Comparison of ENCODE assay signal across 8 mouse cellular contexts in the genomic region with DNA sequence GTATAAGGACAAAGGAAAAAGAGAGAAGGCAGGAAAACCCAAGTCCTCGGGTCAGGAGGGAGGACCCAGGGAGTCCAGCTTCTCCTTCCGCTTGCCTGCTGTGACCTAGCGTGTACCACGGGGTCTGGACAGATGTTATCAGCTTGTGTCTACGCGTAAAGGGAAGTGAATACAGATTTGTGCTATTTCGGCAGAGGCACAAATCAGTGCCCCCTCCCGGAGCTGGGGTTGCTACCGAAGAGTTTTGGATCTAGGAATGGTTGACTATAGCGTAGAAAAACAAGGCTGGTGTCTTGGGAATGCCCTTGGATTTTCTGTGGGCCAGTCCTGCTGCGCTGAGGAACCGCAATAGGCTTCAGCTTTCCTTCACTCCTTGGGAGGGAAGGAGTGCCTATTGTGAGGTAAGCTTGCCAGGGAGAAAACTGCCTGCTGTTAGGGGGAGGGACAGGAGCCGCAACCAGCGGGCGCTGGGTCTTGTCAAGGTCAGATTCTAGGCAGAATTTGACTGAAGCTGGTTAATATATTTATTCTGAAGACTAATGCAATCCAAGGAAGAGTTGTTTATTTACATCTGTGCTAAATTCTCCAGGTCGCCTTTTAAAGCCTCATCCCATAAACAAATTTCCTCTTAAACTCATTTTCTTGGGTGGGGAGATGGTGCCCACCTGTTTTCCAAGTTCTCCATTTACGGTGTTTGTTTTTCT. TPM values are rescaled to one million over a fixed set of nuclear protein-coding genes. Genes with fewer than 3 reads are reported as not detected.
DNase-seq lines count a peak whose midpoint lies in the region; ATAC-seq and TF ChIP-seq lines count a peak whose summit lies in the region.

No protein-coding gene starts in this region.

- H3K27ac ChIP-seq in intestine, postnatal 0 days (ENCODE audit: low read depth, low read length): no peak overlapping the region
- H3K27ac ChIP-seq in midbrain, embryonic 15.5 days: peak overlapping the region; percentile 71

- DNase-seq in layer of hippocampus, adult 11-12 months (ENCODE audit: low spot score): peak; percentile 18
- no peak for DNase-seq in layer of hippocampus, adult 9-10 months (ENCODE audit: low spot score)
- DNase-seq in embryo, embryonic 11 days: peak; percentile 76
- peak; percentile 73 to 75 for DNase-seq in heart, adult 18-20 months
- peak; percentile 21 for DNase-seq in liver
- DNase-seq in splenic B cell, adult 2 months (ENCODE audit: low read depth, low spot score): peak; percentile 19

- no peaks in the 10 kb centered on the region for H3K4me1 ChIP-seq in intestine, postnatal 0 days (replicated peaks; ENCODE audit: control insufficient read depth, insufficient read depth, low read length)
- peaks cover 10% of the 10 kb centered on the region for H3K4me1 ChIP-seq in midbrain, embryonic 15.5 days

- TF ChIP-seq CTCF in intestine, postnatal 0 days (IDR thresholded peaks at IDR 0.05; ENCODE audit: low read depth): no peak

- H3K9me3 ChIP-seq in intestine, postnatal 0 days (ENCODE audit: control insufficient read depth): no peaks in the 10 kb centered on the region
- no peaks in the 10 kb centered on the region for H3K9me3 ChIP-seq in midbrain, embryonic 15.5 days

- 6% methylated on average over 17 of the region's 17 CpGs for whole genome bisulfite sequencing in intestine, postnatal 0 days
- 2% methylated on average over 17 of the region's 17 CpGs for WGBS in midbrain, embryonic 15.5 days

- peak overlapping the region; percentile 66 for H3K4me2 ChIP-seq in intestine, postnatal 0 days (replicated peaks; ENCODE audit: low read depth)
- peak overlapping the region; percentile 65 for H3K4me2 ChIP-seq in midbrain, embryonic 15.5 days

- ATAC-seq in intestine, postnatal 0 days: peak; percentile 66
- peak; percentile 92 for ATAC-seq in midbrain, embryonic 15.5 days (replicated peaks)

- H3K36me3 ChIP-seq in intestine, postnatal 0 days (ENCODE audit: control insufficient read depth, insufficient read depth): no peaks in the 10 kb centered on the region
- H3K36me3 ChIP-seq in midbrain, embryonic 15.5 days (replicated peaks): no peaks in the 10 kb centered on the region
- no peaks in the 10 kb centered on the region for H3K36me3 ChIP-seq in splenic B cell, adult 2 months (ENCODE audit: control insufficient read depth, insufficient read depth, low read length, poor library complexity, severe bottlenecking)

- H3K4me3 ChIP-seq in intestine, postnatal 0 days (ENCODE audit: low read depth, low read length): peak overlapping the region; percentile 30
- peak overlapping the region; percentile 43 for H3K4me3 ChIP-seq in midbrain, embryonic 15.5 days

- H3K9ac ChIP-seq in intestine, postnatal 0 days (ENCODE audit: low read depth, low read length): peak overlapping the region; percentile 17; the same call in 1 of the 2 replicates
- H3K9ac ChIP-seq in midbrain, embryonic 15.5 days: peak overlapping the region; percentile 44

- H3K27me3 ChIP-seq in intestine, postnatal 0 days (replicated peaks; ENCODE audit: control insufficient read depth, insufficient read depth, low read length): no peaks in the 10 kb centered on the region
- H3K27me3 ChIP-seq in midbrain, embryonic 15.5 days (replicated peaks): no peaks in the 10 kb centered on the region
- H3K27me3 ChIP-seq in splenic B cell, adult 2 months (ENCODE audit: control insufficient read depth, insufficient read depth, low read length, poor library complexity, severe bottlenecking): no peaks in the 10 kb centered on the region

RNA-seq across cellular contexts. Expression of gene Lix1, which starts 46.4 kb away (rescaled TPM):
- 1 to 10 TPM; 6.8 to 6.9 TPM for total RNA-seq in heart, adult 18-20 months (2021)
- polyA plus RNA-seq in intestine, postnatal 0 days (2015; fragmentation: Nextera tagmentation; extraction: Ambion mirVana): 3.7 and 4.4 TPM in 2 replicates
- polyA plus RNA-seq in midbrain, embryonic 15.5 days (2015; fragmentation: Nextera tagmentation; extraction: Ambion mirVana): 10.0 and 11.4 TPM in 2 replicates
